Mouse (Mus musculus): ENCODE data around the gene Cdkl5. TPM values are rescaled to one million over a fixed set of nuclear protein-coding genes. Genes with fewer than 3 reads are reported as not detected.
A peak's percentile ranks its signal among the peaks of the same experiment; 100 is the strongest.

Gene Cdkl5
- polyA plus RNA-seq, 1 experiment = 4.4 TPM

GRCm38 (mm10) chrX:160765389-160766232 lies 228.9 kb downstream of the Cdkl5 start:
- no peak for TF ChIP-seq POLR2A (IDR thresholded peaks at IDR 0.05; ENCODE audit: low read depth, low read length)
- no peak for TF ChIP-seq CTCF (IDR thresholded peaks at IDR 0.05; ENCODE audit: borderline replicate concordance, insufficient read depth, low read length)
- Histone ChIP-seq H3K27ac (ENCODE audit: insufficient read depth, low read length) (no peak overlapping the region), H3K4me1 (ENCODE audit: control insufficient read depth, insufficient read depth, low read length) (no peaks in the 10 kb centered on the region), H3K4me3 (ENCODE audit: insufficient read depth, low read length) (peak overlapping the region; percentile 77)

- Histone ChIP-seq H3K4me3 (ENCODE audit: insufficient read depth, low read length) (no peak overlapping the region), H3K4me1 (ENCODE audit: control insufficient read depth, insufficient read depth, low read length) (no peaks in the 10 kb centered on the region), H3K27ac (ENCODE audit: insufficient read depth, low read length) (no peak overlapping the region)
- TF ChIP-seq CTCF (IDR thresholded peaks at IDR 0.05; ENCODE audit: borderline replicate concordance, insufficient read depth, low read length) (no peak), POLR2A (IDR thresholded peaks at IDR 0.05; ENCODE audit: low read depth, low read length) (no peak)
These were observed 243.7 kb downstream of the Cdkl5 start for GRCm38 (mm10) chrX:160750808-160751207.

GRCm38 (mm10) chrX:160748653-160749052 lies 245.9 kb downstream of the Cdkl5 start:
- H3K4me3 ChIP-seq (ENCODE audit: insufficient read depth, low read length) = no peak overlapping the region
- H3K4me1 ChIP-seq (ENCODE audit: control insufficient read depth, insufficient read depth, low read length) = no peaks in the 10 kb centered on the region
- H3K27ac ChIP-seq (ENCODE audit: insufficient read depth, low read length) = no peak overlapping the region
- TF ChIP-seq CTCF (IDR thresholded peaks at IDR 0.05; ENCODE audit: borderline replicate concordance, insufficient read depth, low read length) (no peak), POLR2A (IDR thresholded peaks at IDR 0.05; ENCODE audit: low read depth, low read length) (no peak)

- H3K27ac ChIP-seq (ENCODE audit: insufficient read depth, low read length) = no peak overlapping the region
- no peaks in the 10 kb centered on the region for H3K4me1 ChIP-seq (ENCODE audit: control insufficient read depth, insufficient read depth, low read length)
- TF ChIP-seq CTCF (IDR thresholded peaks at IDR 0.05; ENCODE audit: borderline replicate concordance, insufficient read depth, low read length) = no peak
- TF ChIP-seq POLR2A (IDR thresholded peaks at IDR 0.05; ENCODE audit: low read depth, low read length) = no peak
- H3K4me3 ChIP-seq (ENCODE audit: insufficient read depth, low read length) = no peak overlapping the region
These were observed 249.1 kb downstream of the Cdkl5 start for GRCm38 (mm10) chrX:160745399-160745798.

- H3K4me3 ChIP-seq (ENCODE audit: insufficient read depth, low read length) = no peak within 1 kb of the TSS
- TF ChIP-seq POLR2A (IDR thresholded peaks at IDR 0.05; ENCODE audit: low read depth, low read length) (no peak), CTCF (IDR thresholded peaks at IDR 0.05; ENCODE audit: borderline replicate concordance, insufficient read depth, low read length) (no peak)
- H3K27ac ChIP-seq (ENCODE audit: insufficient read depth, low read length) = no peak within 1 kb of the TSS
- no peaks in the 10 kb centered on the region for H3K4me1 ChIP-seq (ENCODE audit: control insufficient read depth, insufficient read depth, low read length)
These were observed 258.9 kb downstream of the Cdkl5 start, which contains the start of gene Ppef1 for GRCm38 (mm10) chrX:160735650-160736049. Ppef1 (minus strand) TSS chrX:160735765.

Other genes starting within 250 kb of the Cdkl5 start
- gene Rs1, start 226.7 kb downstream of the Cdkl5 start, polyA plus RNA-seq (2011; ENCODE audit: insufficient read length, low read depth, missing spikeins) = not detected in 2 replicates
- not detected in 2 replicates for gene Gja6, start 87.7 kb downstream of the Cdkl5 start, polyA plus RNA-seq (2011; ENCODE audit: insufficient read length, low read depth, missing spikeins)
- gene Scml2, start 122.5 kb upstream of the Cdkl5 start, polyA plus RNA-seq (2011; ENCODE audit: insufficient read length, low read depth, missing spikeins) = 2.2 and 3.2 TPM in 2 replicates

Measured in embryonic fibroblast, embryonic 13.5 days (primary cell).